Mouse (Mus musculus) left cerebral cortex, adult 2 months (tissue): ENCODE measurements at regions not wholly inside any gene's neighbourhood (a gene's known extent, or its start where the extent isn't known, plus 50 kb on each side); places are given as distances from the start of the nearest gene placed in this dataset.
"Not testable (repeated sequence)": the region's sequence is repeated elsewhere in the genome, so short reads cannot be mapped to it uniquely, and the experiment has no call there.

Experiments
- DNase-seq, 2 experiments: peaks; one replicate each; pipeline ENCODE4 v3.0.0; 2021 to 2022; ENCODE audit warnings: low spot score in 2 of 2, mixed read lengths in 1 of 2; ENCODE audit errors: extremely low spot score in 1 of 2
- H3K27ac ChIP-seq: fragments of 200-600 bp; 2 replicates; pipeline ENCODE4 v1.8.1; 2022
- H3K4me3 ChIP-seq: fragments of 200-600 bp; 2 replicates; pipeline ENCODE4 v1.8.1; 2022
- CTCF ChIP-seq: fragments of 200-600 bp; IDR thresholded peaks from 2 replicates; pipeline ENCODE4 v1.8.1; 2022; ENCODE audit warnings: antibody characterized with exemption, mild to moderate bottlenecking, moderate library complexity
- intact Hi-C: fragments of 180-260 bp; cut with DNase I; formaldehyde crosslinking; loops from one replicate; pipeline ENCODE4 v1.15.1; 2025

GRCm38 (mm10) chr8:40071131-40071530 is 603.7 kb upstream of the Adam24 start:
- H3K27ac ChIP-seq, result no peak overlapping the region
- no peak for DNase-seq
- intact Hi-C loops, result no loop called here
- H3K4me3 ChIP-seq, result no peak overlapping the region
- TF ChIP-seq CTCF, result no peak

- DNase-seq, H3K4me3 ChIP-seq, intact Hi-C loops, H3K27ac ChIP-seq: not testable (repeated sequence)
Measured at GRCm38 (mm10) chr8:40080976-40081375, 593.9 kb upstream of the Adam24 start.

- no peak for TF ChIP-seq CTCF
- H3K4me3 ChIP-seq, result no peak overlapping the region
- DNase-seq, result no peak
- H3K27ac ChIP-seq, result no peak overlapping the region
- intact Hi-C loops, result no loop called here
Measured at GRCm38 (mm10) chr8:40084129-40084528, 590.7 kb upstream of the Adam24 start.

GRCm38 (mm10) chr8:40089377-40089776 is 585.5 kb upstream of the Adam24 start:
- no peak for TF ChIP-seq CTCF
- intact Hi-C loops, result no loop called here

GRCm38 (mm10) chr8:40124402-40124801 is 550.5 kb upstream of the Adam24 start:
- no peak for TF ChIP-seq CTCF
- H3K4me3 ChIP-seq, result no peak overlapping the region
- intact Hi-C loops, result no loop called here
- no peak overlapping the region for H3K27ac ChIP-seq
- no peak for DNase-seq

More at GRCm38 (mm10) chr8:40089377-40089776, 585.5 kb upstream of the Adam24 start:
- no peak overlapping the region for H3K27ac ChIP-seq
- no peak for DNase-seq
- no peak overlapping the region for H3K4me3 ChIP-seq

- Histone ChIP-seq H3K27ac (no peak overlapping the region), H3K4me3 (no peak overlapping the region)
- intact Hi-C loops, result no loop called here
- no peak for TF ChIP-seq CTCF
- DNase-seq, result no peak
Measured at GRCm38 (mm10) chr8:40127141-40127540, 547.7 kb upstream of the Adam24 start.

- Histone ChIP-seq H3K4me3 (no peak overlapping the region), H3K27ac (no peak overlapping the region)
- intact Hi-C loops, result no loop called here
- DNase-seq, result peak; percentile 13 to 18
- TF ChIP-seq CTCF, result peak; percentile 75
Measured at GRCm38 (mm10) chr8:40132662-40133257, 542.1 kb upstream of the Adam24 start.

- intact Hi-C loops, result loop anchor here (2.0 to 5.0 kb wide), 2 partner anchors 268 to 346 kb away; no protein-coding TSS in a partner anchor
- peak; percentile 74 to 77 for DNase-seq
- peak; percentile 83 for TF ChIP-seq CTCF
- H3K27ac ChIP-seq, result no peak overlapping the region
- H3K4me3 ChIP-seq, result no peak overlapping the region
Measured at GRCm38 (mm10) chr8:40150911-40151797, 523.7 kb upstream of the Adam24 start.

- no peak; the same call in 1 of the 2 replicates for TF ChIP-seq CTCF
- DNase-seq, result no peak
- intact Hi-C loops, result loop anchor here (5.0 kb wide), 1 partner anchor 345 kb away; no protein-coding TSS in a partner anchor
- H3K27ac ChIP-seq, result no peak overlapping the region
- no peak overlapping the region for H3K4me3 ChIP-seq
Measured at GRCm38 (mm10) chr8:40152451-40152850, 522.4 kb upstream of the Adam24 start.

- no peak overlapping the region for H3K4me3 ChIP-seq
- intact Hi-C loops, result loop anchor here (2.0 to 5.0 kb wide), 4 partner anchors 110 to 310 kb away; no protein-coding TSS in a partner anchor
Measured at GRCm38 (mm10) chr8:40186715-40187583, 487.9 kb upstream of the Adam24 start.

GRCm38 (mm10) chr8:40187584-40187934 is 487.3 kb upstream of the Adam24 start:
- TF ChIP-seq CTCF, result peak; percentile 87
- H3K27ac ChIP-seq, result no peak overlapping the region
- peak; percentile 16 to 27 for DNase-seq
- intact Hi-C loops, result loop anchor here (2.0 to 5.0 kb wide), 4 partner anchors 110 to 309 kb away; no protein-coding TSS in a partner anchor
- H3K4me3 ChIP-seq, result no peak overlapping the region

More at GRCm38 (mm10) chr8:40186715-40187583, 487.9 kb upstream of the Adam24 start:
- H3K27ac ChIP-seq, result no peak overlapping the region
- no peak for DNase-seq
- TF ChIP-seq CTCF, result no peak
